Mouse (Mus musculus) right cerebral cortex, postnatal 10 days (tissue): Measurements from ENCODE around the gene Il10ra.

Source experiments
- DNase-seq, 2 experiments: peaks; one replicate each; pipeline ENCODE4 v3.0.0; 2021; ENCODE audit warnings: low spot score in 2 of 2

The Il10ra gene

DNA sequence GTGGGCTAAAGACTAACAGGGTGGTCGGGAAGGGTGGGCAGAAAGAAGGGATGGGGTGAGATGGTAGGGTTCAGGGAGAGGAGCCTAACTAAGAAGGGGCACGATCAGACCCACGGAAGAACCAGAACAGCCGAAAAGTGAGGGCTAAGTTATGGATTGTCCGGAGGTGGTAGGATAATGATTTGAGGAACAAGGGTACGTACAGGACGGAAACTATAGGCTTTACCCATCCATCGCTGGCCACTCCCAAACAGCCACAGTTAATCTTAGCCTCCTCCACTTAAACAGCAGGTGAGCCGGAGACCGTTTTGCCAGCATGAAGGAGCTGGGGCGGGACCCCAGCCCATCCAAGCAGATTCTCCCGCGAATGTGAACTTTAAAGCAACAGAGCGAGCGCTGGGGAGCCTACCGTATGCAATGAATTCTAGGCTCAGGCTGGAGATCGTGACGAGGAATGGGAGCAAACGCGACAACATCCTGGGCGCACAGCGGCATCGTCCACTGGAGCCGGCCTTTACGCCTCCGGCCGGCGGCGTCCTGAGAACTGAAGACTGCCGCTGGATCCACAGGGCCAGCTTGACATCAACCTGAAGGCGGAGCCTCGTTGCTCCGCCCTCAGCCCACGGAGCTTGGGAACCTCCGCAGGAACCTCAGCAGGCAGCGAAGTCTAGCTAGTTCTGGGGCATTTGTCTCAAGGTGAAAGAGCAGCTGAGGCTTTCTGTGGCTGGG is at the start of gene Il10ra:
Gene Il10ra (minus strand): TSS at position 553 of the 729 bp plus-strand sequence.
- peak; percentile 42 to 48 for DNase-seq

DNA sequence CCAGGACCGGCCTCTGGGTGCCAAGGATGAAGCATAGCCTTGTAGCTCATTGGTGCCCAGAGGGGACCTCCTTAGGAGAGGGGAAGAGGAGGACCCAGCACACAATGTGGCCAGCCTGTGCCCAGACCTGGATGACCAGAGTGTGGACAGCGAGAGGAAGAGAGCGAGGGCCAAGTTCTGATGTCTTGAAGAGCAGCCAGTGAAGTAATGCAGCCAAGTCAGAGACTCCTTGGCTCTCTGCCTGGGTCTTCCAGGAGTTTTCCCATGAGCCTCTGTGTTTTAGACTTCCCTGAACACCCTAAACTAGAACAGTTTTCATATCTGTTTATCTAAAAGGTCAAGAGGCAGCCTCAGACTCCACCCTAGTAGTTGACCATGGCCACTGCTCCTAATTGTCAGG is 48.7 kb upstream of the Il10ra start:
- no peak for DNase-seq

DNA sequence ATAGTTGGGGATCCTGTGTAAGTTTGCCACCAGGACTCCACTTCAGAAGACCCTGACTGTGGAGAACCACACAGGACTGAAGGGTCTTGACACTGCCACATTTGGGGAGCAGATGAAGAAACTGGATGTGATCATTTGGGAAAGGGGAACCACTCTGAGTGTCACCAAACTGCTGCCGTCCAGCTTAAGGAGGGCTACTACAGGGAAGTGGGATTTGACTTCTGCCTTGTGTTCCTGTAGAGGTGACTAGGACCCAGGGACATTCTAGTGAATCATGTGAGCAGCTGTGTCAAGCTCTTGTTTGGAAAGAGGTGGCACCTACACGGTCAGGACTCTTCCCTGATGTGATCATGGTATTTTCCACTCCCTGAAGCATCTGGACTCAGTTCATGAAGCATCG is 45.0 kb upstream of the Il10ra start:
- no peak for DNase-seq

DNA sequence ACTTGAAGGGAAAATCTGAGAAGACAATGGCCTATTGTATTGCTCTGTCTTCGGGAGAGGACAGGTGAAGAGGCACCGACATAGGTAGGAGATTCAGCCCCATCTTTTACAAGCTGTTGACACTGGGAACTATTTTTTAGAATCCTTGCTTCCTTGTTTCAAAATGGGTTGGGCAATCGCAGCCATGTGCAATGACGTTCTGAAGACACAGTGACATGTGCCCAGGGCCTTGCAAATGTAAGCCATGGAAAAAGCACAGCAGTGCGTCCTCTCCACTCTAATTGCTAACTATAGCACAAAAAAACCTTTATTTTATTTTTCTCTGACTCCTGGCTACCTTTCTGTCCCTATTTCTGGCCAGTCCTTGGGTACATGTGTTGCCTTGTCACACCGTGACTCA is 42.9 kb upstream of the Il10ra start:
- no peak for DNase-seq

DNA sequence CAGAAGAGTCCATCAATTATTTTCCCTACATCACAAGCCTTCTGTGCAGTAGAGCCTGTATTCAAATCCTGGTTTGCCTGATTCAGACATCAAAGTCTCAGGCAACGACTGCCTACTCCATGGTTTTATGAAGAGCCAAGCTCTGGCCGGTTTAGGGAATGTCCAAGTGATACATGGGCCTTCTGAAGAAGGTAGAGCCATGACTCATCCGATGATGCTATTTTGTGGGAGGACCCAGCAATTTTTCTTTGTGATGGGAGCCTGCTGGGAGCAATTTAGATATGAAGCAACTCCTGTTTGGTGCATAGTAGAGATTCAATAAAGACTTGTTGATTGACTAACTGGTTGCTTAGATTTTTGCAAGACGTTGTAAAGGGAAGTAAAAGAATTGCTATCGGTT is 39.6 kb upstream of the Il10ra start:
- no peak for DNase-seq

DNA sequence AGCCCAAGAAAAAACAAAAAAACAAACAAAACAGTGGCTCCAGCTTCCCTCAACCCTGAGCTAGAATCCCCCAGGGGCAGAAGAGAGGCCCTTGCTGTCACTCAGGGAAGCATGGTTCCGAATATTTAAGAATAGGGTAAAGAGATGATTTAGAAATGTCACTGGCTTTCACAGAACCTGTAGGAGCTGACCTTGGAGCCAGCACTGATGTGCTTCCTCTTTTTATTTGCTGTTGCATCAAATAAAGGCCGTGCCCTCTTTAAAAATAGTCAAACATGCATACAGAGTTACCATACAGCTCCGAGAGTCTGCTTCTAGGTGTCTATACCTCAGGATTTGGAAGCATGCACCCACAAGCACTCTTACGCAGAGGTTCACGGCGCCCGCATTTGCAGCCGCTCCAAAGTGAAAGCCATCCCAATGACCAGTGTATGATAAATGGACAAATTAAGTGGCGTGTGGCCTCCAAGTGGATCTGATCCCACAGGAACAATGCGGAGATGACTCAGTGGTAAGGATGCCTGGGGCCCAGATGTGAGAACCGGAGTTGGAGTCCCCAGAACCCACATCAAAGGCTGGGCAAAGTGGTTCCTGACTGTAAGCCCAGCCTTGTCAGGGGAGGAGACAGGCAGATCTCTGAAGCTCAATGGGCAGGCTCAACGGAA is 37.9 kb upstream of the Il10ra start:
- no peak for DNase-seq

DNA sequence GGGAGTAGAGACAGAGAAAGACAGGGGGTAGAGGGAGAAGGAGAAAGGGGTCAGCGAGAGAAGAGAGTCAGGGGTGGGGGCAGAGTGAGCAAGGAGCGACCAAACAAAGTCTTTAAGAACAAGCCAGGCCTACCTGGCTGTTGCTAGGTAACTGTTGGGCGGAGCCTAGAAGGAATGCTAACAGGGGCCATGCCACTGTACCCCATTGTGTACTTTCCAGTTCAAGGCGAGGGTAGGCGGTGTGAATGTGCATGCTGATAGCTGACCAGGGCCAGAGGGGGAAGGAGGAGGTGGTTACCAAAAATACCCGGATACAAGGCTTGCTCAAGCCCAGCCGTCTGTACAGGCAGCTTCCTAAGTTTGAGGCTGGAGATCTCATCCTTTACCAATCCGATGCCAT is 32.8 kb upstream of the Il10ra start:
- DNase-seq: no peak

DNA sequence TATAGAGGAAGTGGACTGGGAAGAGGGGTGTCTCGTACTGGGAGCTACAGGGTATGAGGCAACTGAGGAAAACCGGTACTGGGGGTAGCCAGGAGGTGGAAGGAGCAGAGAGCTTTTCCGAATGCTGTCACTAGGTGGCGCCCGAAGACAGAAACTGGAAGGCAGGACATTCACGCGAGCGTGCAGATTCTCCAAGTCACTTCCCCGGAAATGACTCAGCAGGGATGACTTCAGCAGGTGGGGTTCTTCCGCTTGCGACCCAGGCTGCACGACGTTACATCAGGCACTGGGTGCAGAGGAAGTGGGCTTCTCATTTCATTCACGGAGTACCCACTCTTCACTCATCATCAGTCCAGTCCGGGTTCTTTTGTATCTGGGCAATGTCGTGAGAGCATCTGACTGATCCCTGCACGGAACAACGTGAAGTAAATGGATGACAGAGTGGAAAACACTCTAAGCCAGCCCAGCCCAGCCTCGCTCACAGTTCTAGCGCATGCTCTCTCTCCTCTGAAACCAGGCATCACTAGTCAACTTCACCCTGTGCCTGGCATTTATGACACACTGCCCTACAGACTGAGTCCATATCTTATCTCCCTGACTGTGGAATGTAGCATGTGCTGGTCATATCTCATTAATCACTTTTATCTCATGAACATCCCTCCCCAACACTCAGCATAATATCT is 31.6 kb upstream of the Il10ra start:
- DNase-seq: peak; percentile 96 to 98

DNA sequence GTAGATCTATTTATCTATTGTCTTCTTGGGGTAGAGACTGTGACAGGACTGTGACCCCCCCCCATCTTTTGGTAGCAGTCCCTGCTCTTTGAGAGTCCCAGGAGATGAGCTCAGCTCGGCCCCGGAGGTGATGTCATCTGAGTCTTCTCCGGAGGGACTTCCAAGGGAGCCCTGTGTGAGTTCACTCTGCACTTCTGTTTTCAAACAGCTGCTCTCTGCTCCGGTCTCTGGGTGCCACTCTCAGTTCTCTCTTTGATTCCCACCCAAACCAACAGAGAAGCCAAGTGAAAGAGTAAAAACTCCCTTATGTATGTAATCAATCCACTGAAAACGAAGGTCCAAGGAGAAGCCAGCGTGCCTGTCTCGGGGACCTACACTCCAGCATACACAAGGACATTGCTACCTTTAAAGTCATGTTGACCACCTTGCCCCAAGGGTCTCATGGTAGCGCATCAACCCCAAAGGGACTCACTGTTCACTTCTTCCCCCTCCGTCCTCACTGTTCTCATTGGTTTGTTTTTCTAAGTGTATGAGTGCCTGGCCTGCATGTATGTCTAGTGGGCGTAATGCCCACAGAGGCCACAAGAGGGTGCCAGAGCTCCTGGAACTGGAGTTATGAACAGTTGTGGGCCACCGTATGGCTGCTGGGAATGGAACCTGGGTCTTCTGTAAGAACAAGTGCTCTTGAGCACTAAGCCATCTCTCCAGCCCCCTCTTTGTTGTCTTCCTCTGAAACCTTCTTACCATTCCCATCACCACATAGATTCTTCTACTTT is 30.5 kb upstream of the Il10ra start:
- peak; percentile 36 to 46 for DNase-seq

DNA sequence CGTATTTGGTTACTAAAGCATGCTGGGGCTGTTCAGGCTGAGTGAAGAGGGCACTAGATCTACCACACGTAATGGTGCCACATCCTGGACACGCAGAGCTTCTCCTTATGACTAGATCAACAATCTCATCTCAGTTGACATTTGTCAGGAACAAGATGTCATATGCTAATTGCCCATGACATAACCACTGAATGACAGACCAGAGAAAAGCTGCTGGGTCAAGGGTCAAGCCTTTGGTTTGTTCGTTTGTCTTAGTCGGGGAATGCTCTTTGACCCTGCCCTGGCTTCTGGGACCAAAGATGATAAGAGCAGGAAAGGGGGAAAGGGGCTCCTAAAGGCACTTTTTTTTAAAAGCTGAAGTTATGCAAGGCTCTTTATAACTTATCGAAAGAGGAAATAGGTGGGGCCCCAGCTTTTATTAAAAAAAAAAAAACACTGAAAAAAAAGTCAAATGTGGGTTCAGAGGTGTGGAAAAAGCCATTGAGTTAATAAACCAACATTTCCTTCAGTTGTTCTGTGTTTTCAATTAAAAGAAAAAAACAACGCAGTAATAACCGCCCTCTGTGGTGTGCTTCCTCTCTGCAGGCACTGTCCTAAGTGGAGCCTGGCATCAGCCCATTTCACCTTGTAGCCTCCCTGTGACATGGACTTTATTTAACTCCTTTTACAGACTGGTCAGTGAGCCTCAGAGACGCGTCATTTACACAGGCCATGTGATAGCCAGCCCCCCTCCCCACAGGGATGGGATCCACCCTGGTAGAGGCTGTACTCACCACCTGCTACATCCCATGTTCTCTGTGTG is 25.5 kb upstream of the Il10ra start:
- no peak for DNase-seq

DNA sequence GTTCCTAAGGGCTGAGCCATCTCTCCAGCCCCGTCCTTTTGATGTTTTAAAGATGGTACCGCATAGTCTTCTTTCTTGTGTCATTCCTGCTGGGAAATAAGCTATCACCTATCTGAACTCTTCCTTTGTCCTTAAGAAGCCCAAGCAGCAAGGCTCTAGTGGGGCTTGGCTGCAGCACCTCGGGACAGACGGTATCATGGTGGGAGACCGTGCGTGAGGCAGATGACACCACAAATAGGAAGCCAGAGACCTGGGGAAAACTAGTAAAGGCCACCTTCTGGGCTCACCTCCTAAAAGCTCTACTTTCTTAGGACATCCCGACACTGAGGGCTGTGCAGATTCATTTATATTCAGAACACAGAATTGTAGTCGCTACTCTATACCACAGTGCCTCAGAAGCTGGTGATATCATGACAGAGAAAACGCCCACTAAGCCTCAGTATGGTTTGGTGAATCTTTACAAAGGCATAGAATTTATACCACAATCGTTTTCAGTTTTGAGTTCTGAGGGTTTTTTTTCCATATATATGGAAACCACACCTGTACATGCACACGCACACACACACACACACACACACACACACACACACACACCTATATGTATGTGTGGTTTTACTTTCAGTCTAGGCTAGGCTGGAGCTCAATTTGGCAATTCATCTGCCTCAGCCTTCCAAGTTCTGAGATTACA is 22.7 kb upstream of the Il10ra start:
- no peak for DNase-seq

DNA sequence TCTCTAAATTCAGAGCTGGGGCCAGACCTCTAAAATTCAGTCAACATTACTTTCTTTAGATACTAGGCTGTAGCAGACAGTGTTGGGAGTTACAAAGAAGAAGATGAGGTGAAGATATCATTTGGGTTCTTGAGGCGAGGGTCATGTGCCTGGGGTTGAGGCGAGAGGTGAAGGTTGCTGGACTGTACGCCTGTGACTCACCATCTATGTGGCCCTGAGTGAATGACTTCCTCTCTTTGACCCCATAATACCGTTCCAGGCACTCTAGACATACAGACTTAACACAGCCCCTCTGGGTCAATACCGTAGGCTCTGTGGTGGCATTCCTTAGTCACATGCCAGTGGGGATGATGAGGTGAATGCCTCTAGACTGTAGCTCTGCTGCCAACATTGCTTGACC is 13.5 kb upstream of the Il10ra start:
- no peak for DNase-seq

DNA sequence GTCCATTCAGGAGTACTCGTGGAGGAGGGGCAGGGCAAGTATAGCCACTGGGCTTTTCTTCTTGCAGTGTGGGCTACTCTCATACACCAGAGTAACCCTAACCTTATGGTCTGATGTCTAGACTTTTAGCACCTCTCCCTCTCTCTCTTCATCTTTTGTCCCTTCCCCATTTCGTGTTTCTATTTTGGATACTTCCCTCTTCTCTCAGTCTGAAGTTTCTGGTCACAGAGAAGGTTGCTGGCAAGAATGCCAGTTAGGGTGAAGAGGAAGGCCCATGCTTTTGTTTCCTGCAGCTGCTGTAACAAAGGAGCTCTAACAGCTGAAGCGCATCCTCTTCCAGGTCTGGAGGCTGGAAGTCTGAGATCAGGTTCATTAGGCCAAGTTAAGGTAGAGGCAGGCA is 11.9 kb upstream of the Il10ra start:
- DNase-seq: no peak

DNA sequence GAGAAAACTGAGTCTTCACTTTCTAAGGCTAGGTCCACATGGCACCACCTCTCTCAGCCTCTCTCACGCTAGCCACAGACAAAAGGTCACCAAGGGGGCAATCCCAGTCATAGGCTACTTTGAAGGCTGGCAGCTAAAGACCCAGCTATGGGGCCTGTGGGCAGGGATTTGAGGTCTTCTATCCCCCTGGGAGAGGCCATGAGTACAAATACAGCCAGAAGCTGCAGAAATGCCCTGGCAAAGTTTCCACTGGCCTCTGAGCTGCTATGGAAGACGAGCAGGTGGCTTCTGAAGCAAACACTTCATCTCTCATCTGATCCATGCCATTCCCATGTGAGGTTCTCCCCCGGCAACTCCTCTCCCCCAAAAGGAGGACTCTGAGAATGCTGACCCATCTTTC is 11.1 kb upstream of the Il10ra start:
- DNase-seq: no peak

DNA sequence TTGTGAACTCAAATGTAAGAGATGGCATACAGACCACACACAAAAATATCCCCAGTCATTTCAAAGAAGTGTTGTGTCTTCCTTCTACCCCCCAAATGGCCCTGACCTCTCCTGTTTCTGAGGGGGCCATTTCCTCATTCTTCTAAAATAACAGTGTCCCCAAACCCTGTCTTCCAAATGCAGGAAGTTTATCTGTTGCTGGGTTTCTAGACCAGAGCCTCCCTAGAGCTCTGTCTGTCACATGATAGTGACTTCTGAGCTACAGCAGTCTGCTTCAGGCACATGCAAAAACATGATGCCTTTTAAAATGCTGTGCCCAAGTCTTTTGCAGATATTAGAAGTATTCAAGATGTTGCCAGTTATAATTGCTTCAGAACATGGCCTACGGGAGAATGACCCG is 5.7 kb upstream of the Il10ra start:
- DNase-seq: no peak

DNA sequence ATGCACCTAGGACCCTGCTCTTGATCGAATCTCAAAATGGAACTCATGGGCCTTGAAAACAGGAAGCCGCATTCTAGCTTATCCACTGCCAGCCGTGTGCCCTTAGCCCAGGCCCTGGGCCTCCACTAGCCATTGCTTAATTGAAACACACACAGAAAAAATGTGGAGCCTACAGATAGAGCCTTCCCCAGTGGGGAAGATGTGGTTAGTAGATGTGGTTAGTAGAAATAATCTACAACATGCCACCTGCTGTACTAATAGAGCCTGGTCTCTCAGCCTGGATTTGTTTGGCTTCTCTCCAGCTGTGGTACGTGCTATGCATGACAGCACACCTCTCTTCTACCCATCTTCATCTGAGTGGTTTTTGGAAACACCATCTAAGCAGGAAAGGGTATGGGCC is 5.3 kb upstream of the Il10ra start:
- DNase-seq: no peak

DNA sequence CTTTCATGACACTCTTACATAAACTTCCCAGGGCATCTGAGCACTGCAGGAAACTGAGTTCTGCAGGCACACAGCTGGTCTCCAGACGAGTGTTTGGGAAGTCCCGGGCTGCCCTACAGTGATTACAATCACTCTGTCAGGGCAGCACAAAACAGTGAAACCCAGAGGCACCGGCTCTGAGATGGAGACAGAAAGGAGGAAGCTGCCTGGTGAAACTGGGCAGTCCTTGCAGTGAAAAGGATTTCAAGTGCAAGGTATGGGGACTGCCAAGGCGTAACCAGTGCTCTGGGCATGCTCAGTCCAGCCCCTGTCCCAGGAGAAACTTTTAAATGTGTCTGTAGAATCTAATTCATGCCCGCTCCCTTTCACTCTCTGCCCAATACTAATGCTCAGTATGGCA is 3.3 kb upstream of the Il10ra start:
- DNase-seq: peak in 1 of 2 experiments; percentile 29

DNA sequence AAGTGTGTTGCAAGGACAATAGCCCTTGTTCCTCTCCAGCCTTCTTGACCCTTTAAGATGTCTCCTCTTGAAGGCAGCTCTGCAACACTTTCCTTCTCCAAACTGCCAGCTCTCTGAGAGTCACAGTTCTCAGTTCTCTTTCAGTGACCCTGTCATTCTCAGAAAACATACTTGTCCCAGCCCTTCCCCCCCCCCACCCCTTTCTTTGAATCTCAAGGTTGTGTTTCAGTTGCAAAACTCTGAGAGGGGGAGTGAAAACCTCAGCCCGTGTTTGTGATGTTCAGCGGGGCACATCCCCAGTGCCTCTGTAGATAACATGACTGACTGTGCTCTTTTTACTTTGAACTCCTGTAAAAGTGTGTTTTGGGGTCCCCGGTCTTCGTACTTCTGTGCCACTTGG is 870 bp downstream of the Il10ra start:
- no peak for DNase-seq

DNA sequence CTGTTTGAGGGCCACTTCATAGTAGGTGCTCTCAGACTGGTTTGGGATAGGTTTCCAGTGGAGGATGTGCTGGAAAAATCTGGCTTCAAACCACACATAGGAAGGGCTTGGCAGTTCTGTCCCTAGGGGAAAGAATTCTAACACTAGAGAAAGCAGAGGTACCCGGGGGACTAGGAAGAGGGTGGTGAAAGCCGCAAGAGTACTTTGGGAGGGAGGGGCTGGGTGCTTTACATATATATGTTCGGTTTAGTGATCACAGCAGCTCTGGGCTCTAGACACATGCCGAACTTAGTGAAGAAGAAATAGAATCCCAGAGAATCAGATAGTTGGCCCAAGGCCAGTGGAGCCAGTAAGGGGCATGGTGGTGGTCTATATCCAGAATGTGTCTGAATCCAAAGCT is 1.9 kb downstream of the Il10ra start:
- DNase-seq: no peak

DNA sequence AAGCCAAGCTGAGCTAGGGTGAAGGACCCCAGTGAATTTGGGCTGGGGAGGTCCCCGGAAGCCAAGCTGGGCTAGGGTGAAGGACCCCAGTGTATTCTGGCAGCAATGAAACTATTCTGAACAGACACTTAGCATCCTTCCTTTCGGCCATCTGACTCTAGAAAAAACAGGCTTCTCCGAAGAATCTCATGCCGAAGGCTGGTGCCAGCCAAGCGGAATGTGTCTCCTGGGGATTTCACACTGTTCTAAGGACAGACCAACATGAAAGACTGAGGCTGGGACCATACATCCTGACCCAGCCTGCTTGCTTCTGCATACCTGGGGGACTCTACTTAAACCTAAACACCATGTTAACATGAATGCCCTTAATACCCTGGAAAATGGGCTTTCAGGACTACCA is 7.1 kb downstream of the Il10ra start:
- DNase-seq: no peak

DNA sequence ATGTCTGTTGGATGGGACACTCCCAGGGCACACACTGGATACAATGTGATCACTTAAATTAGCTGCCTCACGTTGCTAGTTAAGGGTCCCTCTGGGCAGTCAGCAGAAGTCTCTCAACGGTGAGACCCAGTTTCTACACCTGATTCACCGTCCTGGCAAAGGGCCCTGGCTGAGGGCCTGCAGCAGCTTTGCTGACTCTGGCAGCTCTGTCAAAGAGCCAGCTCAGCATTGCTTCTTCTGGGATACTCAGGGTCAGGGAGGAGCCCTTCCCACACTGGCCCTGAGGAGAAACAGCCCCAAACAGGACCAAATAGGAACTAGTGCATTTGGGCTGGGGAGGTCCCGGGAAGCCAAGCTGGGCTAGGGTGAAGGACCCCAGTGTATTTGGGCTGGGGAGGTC is 7.5 kb downstream of the Il10ra start:
- DNase-seq: peak; percentile 40 to 50
